Mouse (Mus musculus) limb, embryonic 11.5 days (tissue): ENCODE measurements around the gene Gm28041. TPM values are rescaled to one million over a fixed set of nuclear protein-coding genes. Genes with fewer than 3 reads are reported as not detected.

Experiments used
- polyA plus RNA-seq: library from polyadenylated mRNA; unstranded; fragments of >200 nt; fragmentation: Nextera tagmentation; extraction: Ambion mirVana; gene quantifications from 2 replicates; pipeline ENCODE4 v1.2.1, GENCODE M21; 2014

Gene Gm28041
- polyA plus RNA-seq, 1 experiment from 2014 or later: 0.59 TPM

Other genes starting within 250 kb of the Gm28041 start
- 6.0 and 7.3 TPM in 2 replicates for gene Rsl1, start 202.6 kb downstream of the Gm28041 start, polyA plus RNA-seq
- 1.3 and 2.1 TPM in 2 replicates for gene Zfp455, start 181.2 kb downstream of the Gm28041 start, polyA plus RNA-seq
- gene Zfp458, start 97.3 kb downstream of the Gm28041 start, polyA plus RNA-seq: 1.7 and 2.2 TPM in 2 replicates
- 0.27 and 0.54 TPM in 2 replicates for gene Zfp457, start 69.2 kb downstream of the Gm28041 start, polyA plus RNA-seq
- gene Zfp595, start 43.2 kb downstream of the Gm28041 start, polyA plus RNA-seq: 1.9 and 2.8 TPM in 2 replicates
- not detected in 2 replicates for gene Gm28044, start 15.2 kb downstream of the Gm28041 start, polyA plus RNA-seq
- 1.1 and 1.2 TPM in 2 replicates for gene Zfp953, start 15.1 kb downstream of the Gm28041 start, polyA plus RNA-seq
- gene Zfp456, start 77 bp upstream of the Gm28041 start, polyA plus RNA-seq: 1.2 and 1.5 TPM in 2 replicates
- 4.3 and 5.4 TPM in 2 replicates for gene Zfp429, start 24.1 kb upstream of the Gm28041 start, polyA plus RNA-seq
- gene Zfp459, start 45.7 kb upstream of the Gm28041 start, polyA plus RNA-seq: 1.2 and 1.3 TPM in 2 replicates
- gene Zfp874a, start 75.9 kb upstream of the Gm28041 start, polyA plus RNA-seq: 9.5 and 9.7 TPM in 2 replicates
- 1.7 and 2.6 TPM in 2 replicates for gene Zfp874b, start 108.5 kb upstream of the Gm28041 start, polyA plus RNA-seq
- gene Zfp58, start 124.8 kb upstream of the Gm28041 start, polyA plus RNA-seq: 19.5 and 19.6 TPM in 2 replicates
- gene Gm26965, start 150.4 kb upstream of the Gm28041 start, polyA plus RNA-seq: not detected in 2 replicates
- 26.8 and 32.8 TPM in 2 replicates for gene Zfp87, start 150.4 kb upstream of the Gm28041 start, polyA plus RNA-seq
- gene Zfp748, start 178.1 kb upstream of the Gm28041 start, polyA plus RNA-seq: 18.7 and 20.0 TPM in 2 replicates
- gene Zfp729b, start 234.0 kb upstream of the Gm28041 start, polyA plus RNA-seq: 5.1 and 5.8 TPM in 2 replicates